Mouse (Mus musculus) erythroblast, embryonic 14.5 days (primary cell): ENCODE measurements around the gene Dpf2. TPM values are rescaled to one million over a fixed set of nuclear protein-coding genes. Genes with fewer than 3 reads are reported as not detected.

Experiments used
- H3K27me3 ChIP-seq: 2 replicates; pipeline ENCODE4 v1.6.1; 2012; ENCODE audit warnings: inconsistent platforms; ENCODE audit not compliant: control insufficient read depth
- H3K36me3 ChIP-seq: 2 replicates; pipeline ENCODE4 v1.6.1; 2012; ENCODE audit warnings: mild to moderate bottlenecking, inconsistent platforms; ENCODE audit not compliant: control insufficient read depth
- H3K4me1 ChIP-seq: 2 replicates; pipeline ENCODE4 v1.6.1; 2012; ENCODE audit warnings: inconsistent platforms; ENCODE audit not compliant: control insufficient read depth
- H3K4me3 ChIP-seq: replicated peaks from 2 replicates; pipeline ENCODE3; 2012; ENCODE audit warnings: moderate library complexity, mild to moderate bottlenecking, inconsistent platforms
- H3K9me3 ChIP-seq: 2 replicates; pipeline ENCODE4 v1.6.1; 2012; ENCODE audit warnings: low read length, inconsistent platforms, mixed read lengths; ENCODE audit not compliant: control insufficient read depth
- GATA1 ChIP-seq: IDR thresholded peaks from 2 replicates; pipeline ENCODE4 v1.6.1; 2012; ENCODE audit warnings: low read length, inconsistent platforms, mixed read lengths
- TAL1 ChIP-seq: IDR thresholded peaks from 3 replicates; pipeline ENCODE4 v1.6.1; 2012; ENCODE audit warnings: low read length, inconsistent platforms, mixed read lengths
- polyA plus RNA-seq: library from polyadenylated mRNA; stranded (reverse); fragments of >175 nt; gene quantifications from 2 replicates; pipeline ENCODE4 v1.2.3, GENCODE M21; 2012

Gene Dpf2
- polyA plus RNA-seq, 1 experiment: 2.7 TPM

DNA sequence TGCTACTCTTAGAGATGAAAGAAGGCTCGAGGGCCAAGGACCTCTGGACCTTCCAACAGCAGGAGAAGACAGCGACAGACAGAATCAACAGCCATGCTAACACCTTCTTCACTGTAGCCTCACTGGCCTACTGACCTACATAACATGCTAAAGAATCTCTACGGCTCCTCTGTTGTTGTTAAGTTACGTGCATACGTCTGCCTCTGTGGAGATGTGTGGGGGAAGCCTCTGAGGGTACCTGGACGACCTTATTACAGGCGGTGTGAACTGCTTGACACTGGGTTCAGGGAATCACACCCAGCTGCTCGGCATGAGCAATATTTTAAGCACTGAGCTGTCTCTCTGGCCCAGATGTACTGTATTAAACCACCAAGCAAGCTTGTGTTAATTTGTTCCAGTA lies 14.7 kb upstream of the Dpf2 start:
- Histone ChIP-seq H3K4me1 (peaks cover 31% of the 10 kb centered on the region), H3K9me3 (no peaks in the 10 kb centered on the region), H3K36me3 (no peaks in the 10 kb centered on the region), H3K4me3 (no peak overlapping the region), H3K27me3 (peaks cover 63% of the 10 kb centered on the region)
- TF ChIP-seq GATA1: no peak
- TF ChIP-seq TAL1: no peak

DNA sequence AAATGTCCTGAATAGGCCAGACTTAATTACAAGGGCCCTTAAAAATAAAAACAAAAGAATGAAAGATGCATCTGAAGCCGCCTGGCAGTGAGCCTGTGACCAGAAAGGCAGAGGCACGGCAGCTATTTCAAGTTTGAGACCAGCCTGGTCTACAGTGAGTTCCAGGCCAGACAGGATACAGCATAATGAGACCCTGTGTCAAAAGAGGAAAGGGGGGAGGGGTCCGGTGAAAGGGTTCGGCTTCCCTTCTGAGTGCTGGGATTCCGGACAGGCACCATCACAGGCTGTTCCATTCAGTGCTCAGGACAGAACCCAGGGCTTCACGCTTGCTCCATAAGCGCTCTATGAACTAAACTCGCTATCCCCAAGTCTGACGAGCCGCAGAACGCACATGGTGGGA lies 14.2 kb upstream of the Dpf2 start:
- TF ChIP-seq TAL1 (no peak), GATA1 (no peak)
- Histone ChIP-seq H3K4me1 (peaks cover 36% of the 10 kb centered on the region), H3K27me3 (peaks cover 61% of the 10 kb centered on the region), H3K9me3 (no peaks in the 10 kb centered on the region), H3K4me3 (no peak overlapping the region), H3K36me3 (no peaks in the 10 kb centered on the region)

DNA sequence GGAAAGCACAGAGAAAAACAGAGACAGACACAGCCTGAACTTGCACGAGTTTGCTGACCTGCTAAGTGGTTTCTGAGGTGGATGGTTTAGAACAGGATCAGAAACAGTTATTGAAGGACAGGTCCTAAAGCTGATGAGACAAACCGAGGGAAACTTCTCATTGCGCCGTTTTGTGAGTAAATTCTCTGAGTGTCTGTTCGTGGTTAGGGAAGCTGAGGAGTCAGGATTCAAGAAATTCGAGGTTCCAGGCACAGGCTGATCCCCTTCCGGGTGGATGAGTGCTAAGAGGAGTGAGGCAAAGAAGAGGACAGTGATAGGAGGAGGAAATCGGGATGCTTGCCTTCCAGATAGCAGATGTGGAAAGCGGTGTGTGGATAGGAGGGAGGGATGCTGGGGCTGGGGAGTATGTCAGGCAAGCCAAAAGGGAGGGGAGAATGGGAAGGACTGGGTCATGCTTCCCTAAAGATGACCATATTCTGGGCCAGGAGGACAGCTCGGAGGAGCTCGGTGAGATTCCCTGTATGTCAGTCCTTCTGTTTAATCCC lies 12.6 kb upstream of the Dpf2 start:
- no peak for TF ChIP-seq TAL1
- TF ChIP-seq GATA1: no peak
- peaks cover 51% of the 10 kb centered on the region for H3K27me3 ChIP-seq
- H3K36me3 ChIP-seq: no peaks in the 10 kb centered on the region
- no peaks in the 10 kb centered on the region for H3K9me3 ChIP-seq
- H3K4me3 ChIP-seq: no peak overlapping the region
- peaks cover 47% of the 10 kb centered on the region for H3K4me1 ChIP-seq

DNA sequence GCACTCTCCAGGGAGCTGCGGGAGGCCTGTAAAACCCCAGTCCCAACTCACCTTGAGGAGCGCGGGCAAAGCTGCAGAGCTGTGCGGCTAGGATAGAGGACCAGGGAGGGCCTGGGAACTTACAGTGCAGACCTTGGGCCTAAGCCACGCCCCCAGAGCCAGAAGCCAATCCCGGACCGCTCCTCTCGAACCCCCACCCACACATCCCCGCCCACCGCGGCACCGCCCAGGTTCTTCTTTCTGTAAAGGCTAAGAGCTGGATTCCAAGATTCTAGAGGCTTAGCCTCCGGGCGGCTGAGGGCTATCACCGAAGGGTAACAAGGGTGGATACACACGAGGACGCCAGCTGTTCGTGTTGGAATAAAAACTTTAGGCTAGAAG lies 11.9 kb upstream of the Dpf2 start, which contains the start of gene Cdc42ep2:
Cdc42ep2 (minus strand) TSS at position 104 of the 381 bp plus-strand sequence.
- Histone ChIP-seq H3K4me1 (peaks cover 47% of the 10 kb centered on the region), H3K4me3 (peak within 1 kb of the TSS; percentile 64), H3K27me3 (peaks cover 44% of the 10 kb centered on the region), H3K36me3 (no peaks in the 10 kb centered on the region), H3K9me3 (no peaks in the 10 kb centered on the region)
- no peak for TF ChIP-seq GATA1
- no peak for TF ChIP-seq TAL1

DNA sequence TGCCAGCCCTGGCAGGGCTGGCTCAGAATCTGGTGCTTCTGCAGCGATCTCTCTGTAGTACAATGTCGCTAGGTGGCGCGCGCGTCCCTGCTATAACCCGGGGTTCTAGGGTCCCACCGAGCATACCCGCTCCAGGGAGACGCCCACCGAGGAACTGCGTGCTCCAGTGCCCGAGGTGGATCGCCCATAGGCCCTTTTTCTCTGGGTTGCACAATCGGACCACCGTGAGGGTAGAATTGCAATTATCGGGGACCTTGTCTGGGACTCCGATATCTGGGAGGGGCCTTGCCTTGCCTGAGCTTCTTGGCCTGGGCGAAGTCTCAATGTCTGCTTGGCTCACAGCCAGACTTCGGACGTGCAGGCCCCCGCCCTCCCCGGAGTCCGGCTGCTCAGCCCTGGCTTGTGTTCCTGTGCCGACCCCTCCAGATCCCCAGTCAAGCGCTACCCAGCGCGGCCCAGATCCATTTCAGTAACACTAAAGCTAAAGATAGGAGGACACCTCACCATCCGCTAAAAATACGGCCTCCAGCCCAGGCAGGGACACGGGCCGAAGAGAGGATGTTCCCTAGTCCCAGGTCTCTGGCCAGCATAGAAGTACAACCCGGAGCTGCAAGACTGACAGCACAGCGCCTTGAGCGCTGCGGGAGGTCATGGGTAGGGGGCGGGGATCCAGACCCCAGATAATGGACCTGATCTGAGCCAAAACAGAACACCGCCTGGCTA lies 11.3 kb upstream of the Dpf2 start:
- H3K27me3 ChIP-seq: peaks cover 39% of the 10 kb centered on the region
- H3K4me3 ChIP-seq: peak overlapping the region; percentile 64
- TF ChIP-seq GATA1: no peak
- no peak for TF ChIP-seq TAL1
- no peaks in the 10 kb centered on the region for H3K9me3 ChIP-seq
- H3K36me3 ChIP-seq: no peaks in the 10 kb centered on the region
- peaks cover 47% of the 10 kb centered on the region for H3K4me1 ChIP-seq

DNA sequence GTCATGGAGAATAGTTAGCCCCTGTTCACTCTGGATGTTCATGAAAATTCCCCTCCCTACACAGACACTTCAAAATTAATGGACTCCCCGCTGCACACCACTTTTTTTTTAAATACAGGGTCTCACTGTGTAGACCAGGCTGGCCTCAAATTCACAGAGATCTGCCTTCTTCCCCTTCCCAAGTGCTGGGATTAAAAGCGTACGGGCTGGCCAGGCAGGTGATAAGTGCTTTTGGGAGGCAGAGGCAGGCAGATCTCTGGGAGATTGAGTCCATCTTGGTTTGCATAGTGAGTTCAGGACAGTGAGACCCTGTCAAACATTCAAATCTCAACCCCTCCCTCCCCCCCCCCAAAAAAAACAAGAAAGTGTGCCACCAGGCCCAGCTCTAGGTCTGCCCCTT lies 10.2 kb upstream of the Dpf2 start:
- no peaks in the 10 kb centered on the region for H3K9me3 ChIP-seq
- peak overlapping the region; percentile 49 for H3K4me3 ChIP-seq
- H3K27me3 ChIP-seq: peaks cover 28% of the 10 kb centered on the region
- TF ChIP-seq TAL1: no peak
- no peak for TF ChIP-seq GATA1
- peaks cover 7% of the 10 kb centered on the region for H3K36me3 ChIP-seq
- H3K4me1 ChIP-seq: peaks cover 47% of the 10 kb centered on the region

DNA sequence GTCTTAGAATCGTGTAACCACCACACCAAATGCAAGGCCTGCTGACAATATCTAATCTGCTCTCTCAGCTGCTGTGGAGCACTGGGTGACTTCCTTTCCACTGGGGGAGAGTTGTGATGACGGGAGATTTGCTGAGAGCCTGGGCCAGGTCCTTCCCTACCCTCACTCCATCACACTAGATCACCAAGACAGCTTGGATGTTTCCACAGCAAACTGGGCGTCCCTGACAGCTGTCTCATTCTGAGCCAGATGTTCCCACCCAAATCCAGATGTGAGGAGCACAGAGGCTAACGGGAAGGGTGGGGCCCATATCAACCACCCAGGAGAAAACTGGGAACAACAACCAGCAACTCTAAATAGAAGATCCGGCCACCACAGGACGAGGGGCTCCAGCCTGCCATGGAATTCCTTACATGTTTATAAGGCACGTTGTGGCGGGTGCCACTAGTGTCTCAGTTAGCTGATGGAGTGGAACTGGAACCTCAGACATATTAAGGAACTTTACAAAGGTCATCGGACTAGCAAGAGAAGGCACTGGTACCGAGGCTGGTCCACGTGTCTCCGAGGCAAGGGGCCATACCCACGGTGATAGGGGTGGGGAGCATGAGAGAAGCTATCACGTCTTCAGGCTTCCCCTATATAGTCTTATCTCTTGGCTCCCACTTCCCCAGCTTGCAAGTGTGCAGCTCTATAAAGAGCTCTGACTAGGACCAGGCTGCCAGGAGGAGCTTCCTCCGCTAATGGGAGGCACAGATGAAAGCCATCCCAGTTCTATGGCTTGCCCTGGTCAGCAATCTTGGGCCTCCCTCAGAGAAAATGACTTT lies 9.5 kb upstream of the Dpf2 start:
- Histone ChIP-seq H3K4me3 (peak overlapping the region; percentile 49), H3K9me3 (no peaks in the 10 kb centered on the region), H3K4me1 (peaks cover 47% of the 10 kb centered on the region), H3K27me3 (peaks cover 24% of the 10 kb centered on the region), H3K36me3 (peaks cover 14% of the 10 kb centered on the region)
- TF ChIP-seq TAL1 (peak; percentile 57), GATA1 (no peak; the same call in 1 of the 2 replicates)

DNA sequence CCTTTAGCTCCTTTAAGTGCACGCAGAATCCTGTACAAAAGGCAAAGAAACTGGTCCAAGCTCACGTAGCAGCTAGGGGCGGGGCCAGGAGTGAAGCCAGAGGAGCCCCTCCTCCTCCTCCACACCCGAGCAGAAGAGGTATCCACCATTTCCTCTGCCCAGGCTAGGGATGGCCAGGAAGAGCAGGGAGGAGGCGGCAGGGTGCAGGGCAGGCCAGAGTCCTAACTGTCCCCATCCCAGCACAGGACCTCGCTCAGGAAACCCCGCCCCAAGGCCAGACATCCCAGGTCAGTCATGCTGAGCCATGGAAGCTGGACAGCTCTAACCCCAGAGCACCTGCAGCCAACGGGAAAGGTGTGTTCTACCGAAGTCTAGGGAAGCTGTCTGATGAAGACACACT lies 8.9 kb upstream of the Dpf2 start:
- H3K4me3 ChIP-seq: peak overlapping the region; percentile 49
- H3K27me3 ChIP-seq: peaks cover 18% of the 10 kb centered on the region
- H3K36me3 ChIP-seq: peaks cover 20% of the 10 kb centered on the region
- TF ChIP-seq TAL1 (no peak), GATA1 (no peak)
- no peaks in the 10 kb centered on the region for H3K9me3 ChIP-seq
- peaks cover 47% of the 10 kb centered on the region for H3K4me1 ChIP-seq
